8 mouse cellular contexts compared by ENCODE assay signal in the genomic region with DNA sequence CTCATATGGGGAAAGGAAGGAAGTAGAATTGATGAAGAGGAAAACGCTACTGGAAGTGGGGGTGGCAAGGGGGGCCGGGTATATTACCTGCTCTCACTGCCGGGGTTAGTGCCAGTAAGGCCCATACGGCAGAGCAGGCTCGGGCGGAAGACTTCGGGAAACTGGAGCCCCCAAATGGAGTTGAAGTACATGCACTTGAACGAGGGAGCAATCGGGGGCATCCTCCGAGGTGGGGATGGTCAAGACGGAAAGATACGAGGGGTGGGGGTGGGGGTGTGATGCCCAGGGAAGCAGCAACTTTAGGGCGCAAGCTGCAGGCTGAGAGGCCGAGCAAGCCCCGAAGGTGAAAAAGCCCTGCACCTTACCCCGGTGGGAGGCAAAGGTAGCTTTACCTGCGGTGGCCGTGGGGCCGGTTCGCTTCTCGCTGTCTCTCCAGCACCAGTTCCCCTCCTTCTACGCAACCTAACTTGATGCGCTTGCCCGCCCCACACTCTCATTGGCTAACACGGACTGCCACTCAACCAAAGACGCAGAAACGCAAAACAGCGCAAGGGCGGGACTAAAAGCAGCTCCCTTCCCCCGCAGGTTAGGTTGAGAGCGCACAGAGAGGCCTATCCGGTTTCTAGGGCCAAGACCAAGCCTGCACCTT. TPM values are rescaled to one million over a fixed set of nuclear protein-coding genes. Genes with fewer than 3 reads are reported as not detected.
DNase-seq lines count a peak whose midpoint lies in the region; ATAC-seq lines count a peak whose summit lies in the region.

No protein-coding gene starts in this region.

- peak; percentile 100 for ATAC-seq in inflammation-experienced regulatory T-cells, adult 6 months
- ATAC-seq in megakaryocyte-erythroid progenitor cell, adult 5-6 weeks (replicated peaks; ENCODE audit: low FRiP score, low TSS enrichment, poor library complexity, severe bottlenecking): peak; percentile 99

- DNase-seq in adrenal gland, adult (ENCODE audit: inconsistent age in 2 of 2, low spot score in 1 of 2): peak; percentile 98 to 100
- DNase-seq in embryo, embryonic 10.5 days (ENCODE audit: low spot score): peak; percentile 100
- peak; percentile 99 for DNase-seq in gastrocnemius, postnatal 14 days
- peak; percentile 98 to 99 for DNase-seq in left cerebral cortex, postnatal 10 days (ENCODE audit: extremely low spot score in 1 of 2, low spot score in 2 of 2)
- peak; percentile 98 for DNase-seq in right cerebral cortex, postnatal 25 days
- peak; percentile 98 to 100 for DNase-seq in urinary bladder, postnatal 4 days (ENCODE audit: low spot score in 2 of 2)

- intact Hi-C loops in gastrocnemius, postnatal 14 days (cut with DNase I; ENCODE audit: low total_unique reads): no loop called here
- intact Hi-C loops in left cerebral cortex, postnatal 10 days (cut with DNase I): loop anchor here (5.0 kb wide), 1 partner anchor 47 kb away; a partner anchor contains a TSS

RNA-seq across cellular contexts. Expression of a gene that starts 13.4 kb away (rescaled TPM):
- 10 to 100 TPM; 36.5 to 37.7 TPM for total RNA-seq in gastrocnemius, postnatal 14 days (2021)
- polyA plus RNA-seq in inflammation-experienced regulatory T-cells, adult 6 months (2017; shearing (Covaris generic)): 10 to 100 TPM; 61.5 to 84.9 (median 76.6) TPM
- 100 to 1,000 TPM; 111 to 126 TPM for total RNA-seq in left cerebral cortex, postnatal 10 days (2021)
- total RNA-seq in megakaryocyte-erythroid progenitor cell, adult 5-6 weeks (2014; fragmentation: Nextera tagmentation): 108 and 137 TPM in 2 replicates
- 52.5 and 86.4 TPM in 2 replicates for total RNA-seq in megakaryocyte-erythroid progenitor cell, adult 5-6 weeks (2017)

RNA-seq across cellular contexts. Expression of a gene that starts 34.8 kb away (rescaled TPM):
- 10 to 100 TPM; 31.9 to 33.1 TPM for total RNA-seq in gastrocnemius, postnatal 14 days (2021)
- 10 to 100 TPM; 72.4 to 95.3 (median 75.9) TPM for polyA plus RNA-seq in inflammation-experienced regulatory T-cells, adult 6 months (2017; shearing (Covaris generic))
- total RNA-seq in left cerebral cortex, postnatal 10 days (2021): 10 to 100 TPM; 55.1 to 56.7 TPM
- total RNA-seq in megakaryocyte-erythroid progenitor cell, adult 5-6 weeks (2014; fragmentation: Nextera tagmentation): 24.9 and 26.9 TPM in 2 replicates
- 29.7 and 32.5 TPM in 2 replicates for total RNA-seq in megakaryocyte-erythroid progenitor cell, adult 5-6 weeks (2017)

RNA-seq across cellular contexts. Expression of a gene that starts 35.2 kb away (rescaled TPM):
- total RNA-seq in gastrocnemius, postnatal 14 days (2021): 1 to 10 TPM; 3.7 to 5.0 TPM
- 10 to 100 TPM; 17.2 to 25.9 (median 23.6) TPM for polyA plus RNA-seq in inflammation-experienced regulatory T-cells, adult 6 months (2017; shearing (Covaris generic))
- total RNA-seq in left cerebral cortex, postnatal 10 days (2021): 10 to 100 TPM; 36.9 to 37.7 TPM
- 5.3 and 6.9 TPM in 2 replicates for total RNA-seq in megakaryocyte-erythroid progenitor cell, adult 5-6 weeks (2014; fragmentation: Nextera tagmentation)
- 4.8 and 14.1 TPM in 2 replicates for total RNA-seq in megakaryocyte-erythroid progenitor cell, adult 5-6 weeks (2017)

RNA-seq across cellular contexts. Expression of a gene that starts 46.9 kb away (rescaled TPM):
- total RNA-seq in gastrocnemius, postnatal 14 days (2021): 10 to 100 TPM; 15.7 to 16.1 TPM
- 10 to 100 TPM; 44.2 to 48.2 (median 46.3) TPM for polyA plus RNA-seq in inflammation-experienced regulatory T-cells, adult 6 months (2017; shearing (Covaris generic))
- total RNA-seq in left cerebral cortex, postnatal 10 days (2021): 10 to 100 TPM; 48.3 to 53.1 TPM
- total RNA-seq in megakaryocyte-erythroid progenitor cell, adult 5-6 weeks (2014; fragmentation: Nextera tagmentation): 111 and 153 TPM in 2 replicates
- total RNA-seq in megakaryocyte-erythroid progenitor cell, adult 5-6 weeks (2017): 297 and 346 TPM in 2 replicates

Comparison
In these comparisons a context has a peak if more than half of its experiments do, and no peak if none do; other contexts are left out.
1. Peak in every context shown above with its lines: DNase-seq and ATAC-seq.